Mouse (Mus musculus) forebrain, embryonic 13.5 days (tissue): Measurements from ENCODE around the gene Smg9. TPM values are rescaled to one million over a fixed set of nuclear protein-coding genes. Genes with fewer than 3 reads are reported as not detected.
"Not testable (repeated sequence)": the region's sequence is repeated elsewhere in the genome, so short reads cannot be mapped to it uniquely, and the experiment has no call there.

Experiments
- ATAC-seq: fragments of 200-750 bp; cut with Nextera tagmentation; 2 replicates; pipeline ENCODE4 v1.8.0; 2017
- H3K27ac ChIP-seq: fragments of 300-500 bp; sonication (generic); 2 replicates; pipeline ENCODE4 v1.5.1; 2015; ENCODE audit warnings: inconsistent platforms, mild to moderate bottlenecking, moderate library complexity
- H3K27me3 ChIP-seq: fragments of 300-500 bp; sonication (generic); 2 replicates; pipeline ENCODE4 v1.6.1; 2015; ENCODE audit warnings: mild to moderate bottlenecking, inconsistent platforms
- H3K36me3 ChIP-seq: fragments of 300-500 bp; sonication (generic); 2 replicates; pipeline ENCODE4 v1.6.1; 2015; ENCODE audit warnings: mild to moderate bottlenecking, inconsistent platforms; ENCODE audit not compliant: poor library complexity, severe bottlenecking
- H3K4me1 ChIP-seq: fragments of 300-500 bp; sonication (generic); 2 replicates; pipeline ENCODE4 v1.6.1; 2015; ENCODE audit warnings: inconsistent platforms
- H3K4me2 ChIP-seq: fragments of 300-500 bp; sonication (generic); 2 replicates; pipeline ENCODE4 v1.6.1; 2015; ENCODE audit warnings: inconsistent platforms, mild to moderate bottlenecking, moderate library complexity
- H3K4me3 ChIP-seq: fragments of 300-500 bp; sonication (generic); 2 replicates; pipeline ENCODE4 v1.5.1; 2015; ENCODE audit warnings: mild to moderate bottlenecking, inconsistent platforms
- H3K9ac ChIP-seq: fragments of 300-500 bp; sonication (generic); 2 replicates; pipeline ENCODE4 v1.6.1; 2015; ENCODE audit warnings: mild to moderate bottlenecking, inconsistent platforms
- H3K9me3 ChIP-seq: fragments of 300-500 bp; sonication (generic); replicated peaks from 2 replicates; pipeline ENCODE4 v1.6.1; 2016; ENCODE audit warnings: inconsistent platforms
- WGBS: fragments of 180-500 bp; shearing (Covaris S2); methylation state at CpG from one replicate; pipeline ENCODE4 v1.1.7; 2015; 5-methylcytosine and 5-hydroxymethylcytosine counted together
- polyA plus RNA-seq: library from polyadenylated mRNA; unstranded; fragments of >200 nt; fragmentation: Nextera tagmentation; extraction: Ambion mirVana; gene quantifications from 2 replicates; pipeline ENCODE4 v1.2.1, GENCODE M21; 2015

Gene Smg9
- polyA plus RNA-seq, 1 experiment from 2014 or later = 25.7 TPM

- H3K27ac ChIP-seq = no peak overlapping the region
- ATAC-seq = no peak
- peaks cover 9% of the 10 kb centered on the region; the same call in 1 of the 2 replicates for H3K4me1 ChIP-seq
- H3K36me3 ChIP-seq = peaks cover 2% of the 10 kb centered on the region; the same call in 1 of the 2 replicates
- no peaks in the 10 kb centered on the region for H3K27me3 ChIP-seq
- H3K4me3 ChIP-seq = no peak overlapping the region
- no peak overlapping the region for H3K4me2 ChIP-seq
- H3K9ac ChIP-seq = no peak overlapping the region
- H3K9me3 ChIP-seq = no peaks in the 10 kb centered on the region
- 82% methylated on average over 11 of the region's 11 CpGs for WGBS
These were observed 2.6 kb upstream of the Smg9 start for GRCm38 (mm10) chr7:24396832-24397231.

GRCm38 (mm10) chr7:24398364-24398913, 980 bp upstream of the Smg9 start:
- H3K27me3 ChIP-seq = no peaks in the 10 kb centered on the region
- no peak overlapping the region for H3K4me2 ChIP-seq
- peaks cover 9% of the 10 kb centered on the region; the same call in 1 of the 2 replicates for H3K4me1 ChIP-seq
- H3K36me3 ChIP-seq = peaks cover 18% of the 10 kb centered on the region
- H3K4me3 ChIP-seq = no peak overlapping the region
- 97% methylated on average over 8 of the region's 8 CpGs for WGBS
- no peak overlapping the region for H3K9ac ChIP-seq
- no peaks in the 10 kb centered on the region for H3K9me3 ChIP-seq
- ATAC-seq = no peak
- no peak overlapping the region for H3K27ac ChIP-seq

DNA sequence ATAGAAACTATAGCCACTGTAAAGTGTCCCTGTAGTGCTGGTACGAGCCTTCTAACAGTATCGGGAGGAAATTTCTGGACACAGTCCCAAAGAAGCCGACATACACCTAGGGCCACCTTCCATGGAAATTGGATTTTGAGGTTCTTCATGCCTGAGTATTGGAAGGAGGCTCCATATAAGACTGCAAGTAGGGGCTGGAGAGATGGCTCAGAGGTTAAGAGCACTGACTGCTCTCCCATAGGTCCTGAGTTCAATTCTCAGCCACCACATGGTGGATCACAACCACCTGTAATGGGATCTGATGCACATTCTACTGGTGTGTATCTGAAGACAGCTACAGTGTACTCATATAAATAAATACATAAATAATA, 648 bp downstream of the Smg9 start:
- Histone ChIP-seq H3K4me1 (peaks cover 9% of the 10 kb centered on the region; the same call in 1 of the 2 replicates), H3K4me2 (peak overlapping the region; percentile 66), H3K27me3 (no peaks in the 10 kb centered on the region), H3K27ac (peak overlapping the region; percentile 94), H3K4me3 (peak overlapping the region; percentile 57), H3K9ac (peak overlapping the region; percentile 72), H3K9me3 (no peaks in the 10 kb centered on the region), H3K36me3 (peaks cover 33% of the 10 kb centered on the region)
- WGBS = 12% methylated on average over 3 of the region's 3 CpGs
- ATAC-seq = no peak; the same call in 1 of the 2 replicates

DNA sequence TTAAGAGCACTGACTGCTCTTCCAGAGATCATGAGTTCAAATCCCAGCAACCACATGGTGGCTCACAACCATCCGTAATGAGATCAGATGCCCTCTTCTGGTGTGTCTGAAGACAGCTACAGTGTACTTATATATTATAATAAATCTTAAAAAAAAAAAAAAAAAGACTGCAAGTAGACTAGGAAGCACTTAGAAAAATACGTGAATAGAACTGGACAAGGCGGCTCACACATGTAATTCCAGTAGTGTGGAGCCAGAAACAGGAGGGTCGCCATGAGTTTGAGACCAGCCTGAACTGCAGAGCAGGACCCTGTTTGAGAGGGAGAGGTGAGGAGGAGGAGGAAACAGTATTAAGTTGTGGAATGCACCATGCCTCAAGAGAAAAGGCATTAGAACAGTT, 1.1 kb downstream of the Smg9 start:
- H3K4me2 ChIP-seq = peak overlapping the region; percentile 66
- not testable (repeated sequence) for H3K27ac ChIP-seq, H3K9ac ChIP-seq, H3K27me3 ChIP-seq, H3K9me3 ChIP-seq, ATAC-seq, H3K4me1 ChIP-seq
- WGBS = 93% methylated on average over 4 of the region's 4 CpGs
- peak overlapping the region; percentile 57 for H3K4me3 ChIP-seq
- peaks cover 37% of the 10 kb centered on the region for H3K36me3 ChIP-seq

GRCm38 (mm10) chr7:24402851-24403250, 3.4 kb downstream of the Smg9 start:
- H3K36me3 ChIP-seq = peaks cover 56% of the 10 kb centered on the region
- H3K27ac ChIP-seq = no peak overlapping the region
- no peaks in the 10 kb centered on the region for H3K27me3 ChIP-seq
- H3K9me3 ChIP-seq = no peaks in the 10 kb centered on the region
- over 99% methylated on average over 9 of the region's 9 CpGs for WGBS
- no peak overlapping the region for H3K9ac ChIP-seq
- H3K4me1 ChIP-seq = peaks cover 17% of the 10 kb centered on the region
- no peak overlapping the region for H3K4me2 ChIP-seq
- H3K4me3 ChIP-seq = no peak overlapping the region
- ATAC-seq = no peak

DNA sequence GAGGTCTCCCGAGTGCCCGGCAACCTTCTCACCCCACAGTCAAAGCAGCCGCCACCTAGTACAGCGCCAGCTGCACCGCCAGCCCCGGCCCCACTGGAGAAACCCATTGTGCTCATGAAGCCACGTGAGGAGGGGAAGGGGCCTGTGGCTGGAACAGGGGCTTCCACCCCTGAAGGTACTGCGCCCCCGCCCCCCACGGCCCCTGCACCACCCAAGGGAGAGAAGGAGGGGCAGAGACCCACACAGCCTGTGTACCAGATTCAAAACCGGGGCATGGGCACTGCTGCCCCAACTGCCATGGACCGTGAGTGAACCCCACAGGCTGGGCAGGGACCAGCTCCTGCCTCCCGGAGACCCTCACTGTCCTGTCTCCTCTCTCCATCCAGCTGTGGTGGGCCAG, 6.2 kb downstream of the Smg9 start:
- H3K9ac ChIP-seq = no peak overlapping the region
- ATAC-seq = no peak

GRCm38 (mm10) chr7:24406528-24407344, 7.3 kb downstream of the Smg9 start:
- H3K36me3 ChIP-seq = peaks cover 74% of the 10 kb centered on the region
- peak; percentile 37 for ATAC-seq
- peak overlapping the region; percentile 69; the same call in 1 of the 2 replicates for H3K27ac ChIP-seq
- H3K27me3 ChIP-seq = no peaks in the 10 kb centered on the region
- no peaks in the 10 kb centered on the region for H3K9me3 ChIP-seq
- 46% methylated on average over 5 of the region's 5 CpGs for WGBS
- H3K4me1 ChIP-seq = peaks cover 8% of the 10 kb centered on the region
- H3K4me2 ChIP-seq = no peak overlapping the region
- peak overlapping the region; percentile 50; the same call in 1 of the 2 replicates for H3K9ac ChIP-seq
- H3K4me3 ChIP-seq = no peak overlapping the region

More for the DNA sequence above, 6.2 kb downstream of the Smg9 start:
- Histone ChIP-seq H3K36me3 (peaks cover 72% of the 10 kb centered on the region), H3K4me3 (no peak overlapping the region), H3K4me2 (no peak overlapping the region), H3K27me3 (no peaks in the 10 kb centered on the region), H3K4me1 (peaks cover 11% of the 10 kb centered on the region), H3K9me3 (no peaks in the 10 kb centered on the region), H3K27ac (no peak overlapping the region)
- 88% methylated on average over 13 of the region's 13 CpGs for WGBS

GRCm38 (mm10) chr7:24408186-24408585, 8.8 kb downstream of the Smg9 start:
- Histone ChIP-seq H3K4me3 (no peak overlapping the region), H3K27ac (no peak overlapping the region), H3K36me3 (peaks cover 71% of the 10 kb centered on the region), H3K4me2 (no peak overlapping the region), H3K9ac (no peak overlapping the region), H3K4me1 (peaks cover 8% of the 10 kb centered on the region), H3K9me3 (no peaks in the 10 kb centered on the region), H3K27me3 (no peaks in the 10 kb centered on the region)
- WGBS = 94% methylated on average over 9 of the region's 9 CpGs
- ATAC-seq = no peak

- no peaks in the 10 kb centered on the region for H3K9me3 ChIP-seq
- H3K9ac ChIP-seq = no peak overlapping the region
- H3K4me2 ChIP-seq = no peak overlapping the region
- WGBS = 93% methylated on average over 6 of the region's 6 CpGs
- no peaks in the 10 kb centered on the region for H3K27me3 ChIP-seq
- ATAC-seq = no peak
- H3K4me3 ChIP-seq = no peak overlapping the region
- no peak overlapping the region for H3K27ac ChIP-seq
- peaks cover 59% of the 10 kb centered on the region for H3K36me3 ChIP-seq
- peaks cover 8% of the 10 kb centered on the region for H3K4me1 ChIP-seq
These were observed 10.7 kb downstream of the Smg9 start for GRCm38 (mm10) chr7:24410123-24410522.

GRCm38 (mm10) chr7:24410831-24411230, 11.4 kb downstream of the Smg9 start:
- 88% methylated on average over 3 of the region's 3 CpGs for WGBS
- H3K4me2 ChIP-seq = no peak overlapping the region
- H3K4me3 ChIP-seq = no peak overlapping the region
- no peak for ATAC-seq
- no peaks in the 10 kb centered on the region for H3K9me3 ChIP-seq
- no peak overlapping the region for H3K27ac ChIP-seq
- peaks cover 8% of the 10 kb centered on the region for H3K4me1 ChIP-seq
- H3K36me3 ChIP-seq = peaks cover 59% of the 10 kb centered on the region
- no peak overlapping the region for H3K9ac ChIP-seq
- H3K27me3 ChIP-seq = no peaks in the 10 kb centered on the region

DNA sequence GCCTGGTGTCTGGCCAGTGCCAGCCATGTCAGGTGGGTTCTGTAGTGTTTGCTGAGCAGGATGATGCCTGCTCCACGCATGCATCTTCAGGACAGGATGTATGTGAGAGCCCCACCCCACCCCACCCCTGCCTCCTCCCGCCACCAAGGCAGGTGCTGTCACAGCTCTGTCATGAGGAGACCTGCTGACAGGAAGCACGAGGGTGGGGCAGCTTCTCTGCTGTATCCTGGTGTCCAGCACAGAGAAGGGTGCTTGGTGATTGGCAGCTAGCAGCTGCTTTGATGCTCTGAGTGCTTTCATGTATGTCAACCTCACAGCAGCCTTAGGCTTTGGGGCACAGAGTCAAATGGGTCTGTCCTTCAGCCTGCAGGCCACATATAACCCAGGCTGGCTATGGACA, 14.2 kb downstream of the Smg9 start:
- no peaks in the 10 kb centered on the region for H3K27me3 ChIP-seq
- H3K9me3 ChIP-seq = no peaks in the 10 kb centered on the region
- H3K9ac ChIP-seq = no peak overlapping the region
- H3K36me3 ChIP-seq = peaks cover 49% of the 10 kb centered on the region
- no peaks in the 10 kb centered on the region for H3K4me1 ChIP-seq
- no peak for ATAC-seq
- H3K4me3 ChIP-seq = no peak overlapping the region
- H3K27ac ChIP-seq = no peak overlapping the region
- no peak overlapping the region for H3K4me2 ChIP-seq
- WGBS = 90% methylated on average over 3 of the region's 3 CpGs

- H3K4me2 ChIP-seq = no peak overlapping the region
- H3K27ac ChIP-seq = no peak overlapping the region
- peaks cover 41% of the 10 kb centered on the region for H3K36me3 ChIP-seq
- 90% methylated on average over 7 of the region's 7 CpGs for WGBS
- H3K9me3 ChIP-seq = no peaks in the 10 kb centered on the region
- H3K9ac ChIP-seq = 0 out of 2 replicates have a peak overlapping the region, but pooled peaks have one; percentile 12
- ATAC-seq = no peak
- no peak overlapping the region for H3K4me3 ChIP-seq
- peaks cover 10% of the 10 kb centered on the region for H3K4me1 ChIP-seq
- H3K27me3 ChIP-seq = no peaks in the 10 kb centered on the region
These were observed 15.8 kb downstream of the Smg9 start for GRCm38 (mm10) chr7:24415261-24415660.
